Mouse (Mus musculus) limb, embryonic 14.5 days (tissue): ENCODE measurements around the gene Palld. TPM values are rescaled to one million over a fixed set of nuclear protein-coding genes. Genes with fewer than 3 reads are reported as not detected.
A peak's percentile ranks its signal among the peaks of the same experiment; 100 is the strongest.

Experiments used
- ATAC-seq: fragments of 200-750 bp; cut with Nextera tagmentation; 2 replicates; pipeline ENCODE4 v1.8.0; 2017; ENCODE audit warnings: low read depth, moderate number of reproducible peaks, moderate TSS enrichment; ENCODE audit not compliant: low FRiP score
- DNase-seq: peaks from one replicate; pipeline ENCODE4 v3.0.0-alpha.2; 2015; ENCODE audit warnings: low spot score
- H3K27ac ChIP-seq: fragments of 300-500 bp; sonication (generic); replicated peaks from 2 replicates; pipeline ENCODE4 v1.5.1; 2014; ENCODE audit warnings: low read depth, mild to moderate bottlenecking, low read length, moderate library complexity, mixed read lengths
- H3K27me3 ChIP-seq: fragments of 300-500 bp; sonication (generic); 2 replicates; pipeline ENCODE4 v1.6.1; 2014; ENCODE audit warnings: low read length, mixed read lengths; ENCODE audit not compliant: control insufficient read depth, insufficient read depth
- H3K36me3 ChIP-seq: fragments of 300-500 bp; sonication (generic); 2 replicates; pipeline ENCODE4 v1.6.1; 2014; ENCODE audit warnings: mild to moderate bottlenecking, low read length, moderate library complexity, mixed read lengths; ENCODE audit not compliant: control insufficient read depth, insufficient read depth
- H3K4me1 ChIP-seq: fragments of 300-500 bp; sonication (generic); 2 replicates; pipeline ENCODE4 v1.6.1; 2014; ENCODE audit warnings: antibody characterized with exemption, low read length, mixed read lengths; ENCODE audit not compliant: control insufficient read depth, insufficient read depth
- H3K4me2 ChIP-seq: fragments of 300-500 bp; sonication (generic); replicated peaks from 2 replicates; pipeline ENCODE4 v1.6.1; 2014; ENCODE audit warnings: low read depth, mild to moderate bottlenecking, low read length, moderate library complexity; ENCODE audit not compliant: severe bottlenecking
- H3K4me3 ChIP-seq: fragments of 300-500 bp; sonication (generic); replicated peaks from 2 replicates; pipeline ENCODE4 v1.5.1; 2014; ENCODE audit warnings: low read length
- H3K9ac ChIP-seq: fragments of 300-500 bp; sonication (generic); 2 replicates; pipeline ENCODE4 v1.6.1; 2014; ENCODE audit warnings: mild to moderate bottlenecking, low read depth, low read length, moderate library complexity; ENCODE audit not compliant: severe bottlenecking
- H3K9me3 ChIP-seq: fragments of 300-500 bp; sonication (generic); 2 replicates; pipeline ENCODE4 v1.6.1; 2016; ENCODE audit warnings: low read length; ENCODE audit not compliant: control insufficient read depth
- POLR2A ChIP-seq: fragments of 200-500 bp; IDR thresholded peaks from 2 replicates; pipeline ENCODE4 v1.8.0; 2012; ENCODE audit warnings: inconsistent platforms, mild to moderate bottlenecking, moderate library complexity, borderline replicate concordance; ENCODE audit not compliant: insufficient read depth, insufficient read length; ENCODE audit errors: extremely low read depth
- WGBS: fragments of 180-500 bp; shearing (Covaris S2); extraction: QIAGEN DNeasy Blood & Tissue Kit; methylation state at CpG from one replicate; pipeline ENCODE4 v1.1.7; 2014; 5-methylcytosine and 5-hydroxymethylcytosine counted together
- polyA plus RNA-seq, 2 experiments: library from polyadenylated mRNA; depleted of rRNA in 1 of 2; stranded (reverse) in 1 of 2; unstranded in 1 of 2; fragments of >200 nt; fragmentation: Nextera tagmentation in 1 of 2; extraction: Ambion mirVana in 1 of 2; gene quantifications; 2 replicates each; pipeline versions ENCODE4 v1.2.1 to v1.2.3; 2012 to 2014

Palld gene
- polyA plus RNA-seq, 2 experiments = 61.4 to 99.0 TPM

GRCm38 (mm10) chr8:61639008-61639407, 263.5 kb downstream of the Palld start:
- ATAC-seq = peak; percentile 23; the same call in 1 of the 2 replicates
- WGBS = 21% methylated on average over 3 of the region's 3 CpGs
- TF ChIP-seq POLR2A = no peak
- H3K27me3 ChIP-seq = no peaks in the 10 kb centered on the region
- H3K9me3 ChIP-seq = no peaks in the 10 kb centered on the region
- H3K4me2 ChIP-seq = no peak overlapping the region
- no peak overlapping the region for H3K9ac ChIP-seq
- H3K36me3 ChIP-seq = no peaks in the 10 kb centered on the region
- DNase-seq = peak; percentile 15
- H3K4me3 ChIP-seq = no peak overlapping the region
- H3K4me1 ChIP-seq = peaks cover 13% of the 10 kb centered on the region
- H3K27ac ChIP-seq = peak overlapping the region; percentile 50

GRCm38 (mm10) chr8:61637736-61638135, 264.8 kb downstream of the Palld start:
- no peak overlapping the region for H3K4me2 ChIP-seq
- H3K9me3 ChIP-seq = no peaks in the 10 kb centered on the region
- no peaks in the 10 kb centered on the region for H3K36me3 ChIP-seq
- 83% methylated on average over 4 of the region's 4 CpGs for WGBS
- no peak overlapping the region for H3K9ac ChIP-seq
- no peak overlapping the region for H3K4me3 ChIP-seq
- peaks cover 12% of the 10 kb centered on the region for H3K4me1 ChIP-seq
- H3K27ac ChIP-seq = no peak overlapping the region
- no peak for DNase-seq
- ATAC-seq = no peak
- H3K27me3 ChIP-seq = no peaks in the 10 kb centered on the region
- no peak for TF ChIP-seq POLR2A

GRCm38 (mm10) chr8:61634811-61635210, 267.7 kb downstream of the Palld start:
- Histone ChIP-seq H3K27ac (no peak overlapping the region), H3K4me2 (no peak overlapping the region), H3K4me3 (no peak overlapping the region), H3K9ac (no peak overlapping the region), H3K36me3 (no peaks in the 10 kb centered on the region), H3K4me1 (peaks cover 10% of the 10 kb centered on the region; the same call in 1 of the 2 replicates), H3K9me3 (no peaks in the 10 kb centered on the region), H3K27me3 (no peaks in the 10 kb centered on the region)
- DNase-seq = no peak
- no peak for TF ChIP-seq POLR2A
- ATAC-seq = no peak
- WGBS = 81% methylated on average over 1 of the region's 1 CpGs

GRCm38 (mm10) chr8:61632331-61632730, 270.2 kb downstream of the Palld start:
- TF ChIP-seq POLR2A = no peak
- Histone ChIP-seq H3K36me3 (no peaks in the 10 kb centered on the region), H3K9me3 (no peaks in the 10 kb centered on the region), H3K9ac (no peak overlapping the region), H3K27ac (no peak overlapping the region), H3K4me2 (no peak overlapping the region), H3K4me1 (peaks cover 9% of the 10 kb centered on the region; the same call in 1 of the 2 replicates), H3K4me3 (no peak overlapping the region), H3K27me3 (no peaks in the 10 kb centered on the region)
- DNase-seq = no peak
- ATAC-seq = no peak
- WGBS = 69% methylated on average over 2 of the region's 2 CpGs

GRCm38 (mm10) chr8:61629631-61629968, 272.9 kb downstream of the Palld start:
- Histone ChIP-seq H3K4me2 (no peak overlapping the region), H3K36me3 (no peaks in the 10 kb centered on the region), H3K4me3 (no peak overlapping the region), H3K9ac (no peak overlapping the region), H3K9me3 (no peaks in the 10 kb centered on the region), H3K27me3 (no peaks in the 10 kb centered on the region), H3K27ac (no peak overlapping the region), H3K4me1 (peaks cover 12% of the 10 kb centered on the region; the same call in 1 of the 2 replicates)
- ATAC-seq (peak; percentile 56; the same call in 1 of the 2 replicates), DNase-seq (no peak)
- 41% methylated on average over 1 of the region's 1 CpGs for WGBS
- no peak for TF ChIP-seq POLR2A

GRCm38 (mm10) chr8:61628938-61629630, 273.4 kb downstream of the Palld start:
- H3K9ac ChIP-seq = no peak overlapping the region
- no peaks in the 10 kb centered on the region for H3K27me3 ChIP-seq
- ATAC-seq (peak; percentile 27; the same call in 1 of the 2 replicates), DNase-seq (no peak)
- H3K4me3 ChIP-seq = no peak overlapping the region
- H3K9me3 ChIP-seq = no peaks in the 10 kb centered on the region
- no peak for TF ChIP-seq POLR2A
- no peaks in the 10 kb centered on the region for H3K36me3 ChIP-seq
- 66% methylated on average over 3 of the region's 3 CpGs for WGBS
- no peak overlapping the region for H3K4me2 ChIP-seq
- peaks cover 13% of the 10 kb centered on the region for H3K4me1 ChIP-seq
- no peak overlapping the region for H3K27ac ChIP-seq
